Mouse (Mus musculus) stomach, embryonic 15.5 days (tissue): ENCODE measurements around the gene Morc2a. TPM values are rescaled to one million over a fixed set of nuclear protein-coding genes. Genes with fewer than 3 reads are reported as not detected.

ENCODE experiments used
- ATAC-seq: fragments of 200-750 bp; cut with Nextera tagmentation; 2 replicates; pipeline ENCODE4 v1.8.0; 2017; ENCODE audit warnings: low read depth, moderate number of reproducible peaks, moderate TSS enrichment; ENCODE audit not compliant: insufficient read depth, low FRiP score
- H3K27ac ChIP-seq: fragments of 300-500 bp; sonication (generic); 2 replicates; pipeline ENCODE4 v1.5.1; 2015; ENCODE audit warnings: mild to moderate bottlenecking, inconsistent platforms
- H3K27me3 ChIP-seq: fragments of 300-500 bp; sonication (generic); replicated peaks from 2 replicates; pipeline ENCODE4 v1.6.1; 2015; ENCODE audit warnings: inconsistent platforms
- H3K36me3 ChIP-seq: fragments of 300-500 bp; sonication (generic); 2 replicates; pipeline ENCODE4 v1.6.1; 2015; ENCODE audit warnings: inconsistent platforms
- H3K4me1 ChIP-seq: fragments of 300-500 bp; sonication (generic); 2 replicates; pipeline ENCODE4 v1.6.1; 2015; ENCODE audit warnings: inconsistent platforms
- H3K4me2 ChIP-seq: fragments of 300-500 bp; sonication (generic); 2 replicates; pipeline ENCODE4 v1.6.1; 2015; ENCODE audit warnings: mild to moderate bottlenecking, inconsistent platforms
- H3K4me3 ChIP-seq: fragments of 300-500 bp; sonication (generic); replicated peaks from 2 replicates; pipeline ENCODE4 v1.5.1; 2015; ENCODE audit warnings: inconsistent platforms
- H3K9ac ChIP-seq: fragments of 300-500 bp; sonication (generic); 2 replicates; pipeline ENCODE4 v1.6.1; 2015; ENCODE audit warnings: inconsistent platforms
- H3K9me3 ChIP-seq: fragments of 300-500 bp; sonication (generic); 2 replicates; pipeline ENCODE4 v1.6.1; 2016; ENCODE audit warnings: inconsistent platforms
- WGBS: fragments of 180-500 bp; shearing (Covaris S2); methylation state at CpG from one replicate; pipeline ENCODE4 v1.1.7; 2015; 5-methylcytosine and 5-hydroxymethylcytosine counted together
- polyA plus RNA-seq: library from polyadenylated mRNA; unstranded; fragments of >200 nt; fragmentation: Nextera tagmentation; extraction: Ambion mirVana; gene quantifications from 2 replicates; pipeline ENCODE4 v1.2.1, GENCODE M21; 2015

The Morc2a gene
- polyA plus RNA-seq, 1 experiment from 2014 or later = 23.4 TPM

GRCm38 (mm10) chr11:3684723-3685430 is 35.9 kb downstream of the Morc2a start:
- 86% methylated on average over 5 of the region's 5 CpGs for WGBS
- Histone ChIP-seq H3K4me1 (no peaks in the 10 kb centered on the region), H3K27me3 (no peaks in the 10 kb centered on the region), H3K4me2 (no peak overlapping the region), H3K4me3 (no peak overlapping the region), H3K9me3 (no peaks in the 10 kb centered on the region), H3K36me3 (peaks cover 61% of the 10 kb centered on the region), H3K27ac (no peak overlapping the region), H3K9ac (no peak overlapping the region)
- ATAC-seq = no peak

GRCm38 (mm10) chr11:3685431-3685830 is 36.4 kb downstream of the Morc2a start:
- no peak overlapping the region for H3K27ac ChIP-seq
- no peak for ATAC-seq
- no peaks in the 10 kb centered on the region for H3K4me1 ChIP-seq
- 93% methylated on average over 8 of the region's 8 CpGs for WGBS
- H3K4me3 ChIP-seq = no peak overlapping the region
- H3K27me3 ChIP-seq = no peaks in the 10 kb centered on the region
- no peaks in the 10 kb centered on the region for H3K9me3 ChIP-seq
- H3K9ac ChIP-seq = no peak overlapping the region
- peaks cover 58% of the 10 kb centered on the region for H3K36me3 ChIP-seq
- no peak overlapping the region for H3K4me2 ChIP-seq

- no peak overlapping the region for H3K4me2 ChIP-seq
- H3K4me3 ChIP-seq = no peak overlapping the region
- H3K27ac ChIP-seq = no peak overlapping the region
- no peaks in the 10 kb centered on the region for H3K27me3 ChIP-seq
- no peaks in the 10 kb centered on the region for H3K9me3 ChIP-seq
- H3K4me1 ChIP-seq = no peaks in the 10 kb centered on the region
- no peak for ATAC-seq
- H3K36me3 ChIP-seq = peaks cover 62% of the 10 kb centered on the region
- no peak overlapping the region for H3K9ac ChIP-seq
- WGBS = 95% methylated on average over 2 of the region's 2 CpGs
Measured at GRCm38 (mm10) chr11:3686318-3686717, 37.3 kb downstream of the Morc2a start.

GRCm38 (mm10) chr11:3686885-3687284 is 37.9 kb downstream of the Morc2a start:
- H3K4me3 ChIP-seq = no peak overlapping the region
- no peaks in the 10 kb centered on the region for H3K9me3 ChIP-seq
- no peak for ATAC-seq
- peaks cover 66% of the 10 kb centered on the region for H3K36me3 ChIP-seq
- no peak overlapping the region for H3K4me2 ChIP-seq
- WGBS = 79% methylated on average over 2 of the region's 2 CpGs
- H3K27me3 ChIP-seq = no peaks in the 10 kb centered on the region
- no peak overlapping the region for H3K27ac ChIP-seq
- no peaks in the 10 kb centered on the region for H3K4me1 ChIP-seq
- H3K9ac ChIP-seq = no peak overlapping the region

- no peak overlapping the region for H3K9ac ChIP-seq
- no peak for ATAC-seq
- no peaks in the 10 kb centered on the region for H3K9me3 ChIP-seq
- H3K27ac ChIP-seq = no peak overlapping the region
- 89% methylated on average over 2 of the region's 2 CpGs for WGBS
- no peaks in the 10 kb centered on the region for H3K27me3 ChIP-seq
- H3K4me3 ChIP-seq = no peak overlapping the region
- H3K4me1 ChIP-seq = no peaks in the 10 kb centered on the region
- H3K36me3 ChIP-seq = peaks cover 45% of the 10 kb centered on the region
- no peak overlapping the region for H3K4me2 ChIP-seq
Measured at GRCm38 (mm10) chr11:3691746-3692145, 42.8 kb downstream of the Morc2a start.

GRCm38 (mm10) chr11:3696086-3696616 is 47.2 kb downstream of the Morc2a start:
- peaks cover 10% of the 10 kb centered on the region; the same call in 1 of the 2 replicates for H3K36me3 ChIP-seq
- WGBS = 73% methylated on average over 5 of the region's 5 CpGs
- H3K4me1 ChIP-seq = no peaks in the 10 kb centered on the region
- no peak overlapping the region for H3K27ac ChIP-seq
- no peak overlapping the region for H3K4me2 ChIP-seq
- no peaks in the 10 kb centered on the region for H3K9me3 ChIP-seq
- H3K9ac ChIP-seq = no peak overlapping the region
- no peak for ATAC-seq
- H3K4me3 ChIP-seq = no peak overlapping the region
- H3K27me3 ChIP-seq = no peaks in the 10 kb centered on the region

- H3K27ac ChIP-seq = no peak overlapping the region
- H3K4me1 ChIP-seq = no peaks in the 10 kb centered on the region
- H3K9me3 ChIP-seq = no peaks in the 10 kb centered on the region
- no peak for ATAC-seq
- H3K36me3 ChIP-seq = 0 out of 2 replicates have a peak, but pooled peaks cover under 1% of the 10 kb centered on the region
- H3K4me3 ChIP-seq = no peak overlapping the region
- no peak overlapping the region for H3K9ac ChIP-seq
- H3K4me2 ChIP-seq = no peak overlapping the region
- no peaks in the 10 kb centered on the region for H3K27me3 ChIP-seq
- 86% methylated on average over 3 of the region's 3 CpGs for WGBS
Measured at GRCm38 (mm10) chr11:3697441-3697840, 48.5 kb downstream of the Morc2a start.

- no peak overlapping the region for H3K4me2 ChIP-seq
- no peaks in the 10 kb centered on the region for H3K4me1 ChIP-seq
- H3K9ac ChIP-seq = no peak overlapping the region
- ATAC-seq = peak; percentile 58
- no peak overlapping the region for H3K27ac ChIP-seq
- no peaks in the 10 kb centered on the region for H3K36me3 ChIP-seq
- H3K27me3 ChIP-seq = no peaks in the 10 kb centered on the region
- 49% methylated on average over 7 of the region's 7 CpGs for WGBS
- H3K9me3 ChIP-seq = no peaks in the 10 kb centered on the region
- no peak overlapping the region for H3K4me3 ChIP-seq
Measured at GRCm38 (mm10) chr11:3703089-3703992, 54.4 kb downstream of the Morc2a start.

GRCm38 (mm10) chr11:3704404-3704803 is 55.4 kb downstream of the Morc2a start:
- no peak overlapping the region for H3K9ac ChIP-seq
- no peak overlapping the region for H3K4me3 ChIP-seq
- no peak overlapping the region for H3K27ac ChIP-seq
- WGBS = 57% methylated on average over 8 of the region's 8 CpGs
- H3K27me3 ChIP-seq = no peaks in the 10 kb centered on the region
- no peak for ATAC-seq
- H3K36me3 ChIP-seq = no peaks in the 10 kb centered on the region
- H3K4me2 ChIP-seq = no peak overlapping the region
- H3K4me1 ChIP-seq = no peaks in the 10 kb centered on the region
- H3K9me3 ChIP-seq = no peaks in the 10 kb centered on the region

- Histone ChIP-seq H3K4me3 (no peak overlapping the region), H3K9ac (no peak overlapping the region), H3K27me3 (no peaks in the 10 kb centered on the region), H3K9me3 (no peaks in the 10 kb centered on the region), H3K4me1 (no peaks in the 10 kb centered on the region), H3K4me2 (no peak overlapping the region), H3K36me3 (no peaks in the 10 kb centered on the region), H3K27ac (no peak overlapping the region)
- WGBS = 79% methylated on average over 8 of the region's 8 CpGs
- ATAC-seq = no peak
Measured at GRCm38 (mm10) chr11:3707057-3707456, 58.1 kb downstream of the Morc2a start.

- H3K4me1 ChIP-seq = no peaks in the 10 kb centered on the region
- WGBS = 68% methylated on average over 14 of the region's 14 CpGs
- H3K36me3 ChIP-seq = no peaks in the 10 kb centered on the region
- no peak overlapping the region for H3K9ac ChIP-seq
- H3K9me3 ChIP-seq = no peaks in the 10 kb centered on the region
- ATAC-seq = no peak
- no peaks in the 10 kb centered on the region for H3K27me3 ChIP-seq
- H3K4me3 ChIP-seq = no peak overlapping the region
- H3K27ac ChIP-seq = no peak overlapping the region
- H3K4me2 ChIP-seq = no peak overlapping the region
Measured at GRCm38 (mm10) chr11:3710203-3710602, 61.2 kb downstream of the Morc2a start.

GRCm38 (mm10) chr11:3714486-3714885 is 65.5 kb downstream of the Morc2a start:
- Histone ChIP-seq H3K27ac (no peak overlapping the region), H3K4me3 (no peak overlapping the region), H3K27me3 (no peaks in the 10 kb centered on the region), H3K36me3 (no peaks in the 10 kb centered on the region), H3K4me2 (no peak overlapping the region), H3K4me1 (no peaks in the 10 kb centered on the region), H3K9ac (no peak overlapping the region), H3K9me3 (no peaks in the 10 kb centered on the region)
- no peak for ATAC-seq
- WGBS = 33% methylated on average over 15 of the region's 15 CpGs
